Mouse (Mus musculus): ENCODE results near the gene Dennd4a. TPM values are rescaled to one million over a fixed set of nuclear protein-coding genes. Genes with fewer than 3 reads are reported as not detected.

Gene Dennd4a
- polyA plus RNA-seq, 1 experiment from 2014 or later = 8.4 TPM

DNA sequence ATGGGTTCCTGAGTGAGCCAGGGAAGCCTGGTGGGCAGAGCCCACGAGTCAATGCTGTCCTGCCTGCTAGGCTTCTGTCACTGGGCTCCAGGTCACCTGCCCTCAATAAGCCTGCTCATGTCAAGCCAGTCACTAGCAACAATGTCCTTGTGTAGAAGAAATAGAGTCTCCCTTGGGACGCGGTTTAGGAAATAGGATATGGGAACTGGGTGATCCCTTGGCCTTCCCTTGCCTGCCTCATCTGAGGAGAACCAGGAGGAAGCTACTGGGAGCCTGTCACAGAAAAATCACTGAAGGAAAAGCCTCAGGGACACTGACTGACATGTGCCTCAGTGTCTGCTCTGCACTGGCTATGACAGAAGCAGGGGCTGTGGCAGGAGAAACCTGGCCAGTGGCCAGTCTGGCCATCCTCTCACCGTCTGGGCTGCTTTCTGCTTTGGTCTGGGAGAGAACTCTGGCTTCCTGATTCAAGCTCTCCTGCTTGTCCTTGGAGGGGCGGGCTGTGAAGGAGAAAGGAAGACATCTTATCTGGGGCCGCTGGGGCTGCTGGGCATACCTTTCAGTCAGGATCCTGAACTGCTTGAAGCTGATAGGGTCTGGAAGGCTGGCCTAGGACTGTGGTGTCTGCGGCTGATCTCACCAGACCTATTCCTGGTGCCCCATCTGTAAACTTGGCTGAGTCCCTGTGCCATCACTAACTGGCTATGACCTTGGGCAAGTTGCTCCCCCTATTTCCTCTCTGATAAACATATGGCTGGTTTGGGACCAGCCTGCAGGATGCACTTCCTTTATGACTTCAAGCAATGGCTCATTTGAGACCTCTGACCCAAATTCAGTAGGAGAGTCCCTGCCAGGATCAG lies 120.8 kb downstream of the Dennd4a start:
- peak; percentile 41; the same call in 1 of the 2 replicates for ATAC-seq (replicated peaks; ENCODE audit: insufficient number of reproducible peaks, low FRiP score, low TSS enrichment)
- peaks cover 27% of the 10 kb centered on the region for H3K4me1 ChIP-seq (ENCODE audit: control insufficient read depth, insufficient read depth, low read length)
- peak overlapping the region; percentile 60; the same call in 1 of the 2 replicates for H3K27ac ChIP-seq (ENCODE audit: low read depth, low read length)
- no peak overlapping the region for H3K4me2 ChIP-seq
- H3K36me3 ChIP-seq (ENCODE audit: control insufficient read depth, insufficient read depth, low read length) = no peaks in the 10 kb centered on the region
- H3K27me3 ChIP-seq (ENCODE audit: control insufficient read depth, insufficient read depth, low read length) = no peaks in the 10 kb centered on the region
- 35% methylated on average over 7 of the region's 7 CpGs for WGBS (ENCODE audit: insufficient replicate concordance)
- H3K9me3 ChIP-seq (replicated peaks; ENCODE audit: control insufficient read depth, low read length) = no peaks in the 10 kb centered on the region
- H3K9ac ChIP-seq (ENCODE audit: low read depth, low read length) = no peak overlapping the region
- H3K4me3 ChIP-seq (ENCODE audit: low read depth, low read length) = no peak overlapping the region

DNA sequence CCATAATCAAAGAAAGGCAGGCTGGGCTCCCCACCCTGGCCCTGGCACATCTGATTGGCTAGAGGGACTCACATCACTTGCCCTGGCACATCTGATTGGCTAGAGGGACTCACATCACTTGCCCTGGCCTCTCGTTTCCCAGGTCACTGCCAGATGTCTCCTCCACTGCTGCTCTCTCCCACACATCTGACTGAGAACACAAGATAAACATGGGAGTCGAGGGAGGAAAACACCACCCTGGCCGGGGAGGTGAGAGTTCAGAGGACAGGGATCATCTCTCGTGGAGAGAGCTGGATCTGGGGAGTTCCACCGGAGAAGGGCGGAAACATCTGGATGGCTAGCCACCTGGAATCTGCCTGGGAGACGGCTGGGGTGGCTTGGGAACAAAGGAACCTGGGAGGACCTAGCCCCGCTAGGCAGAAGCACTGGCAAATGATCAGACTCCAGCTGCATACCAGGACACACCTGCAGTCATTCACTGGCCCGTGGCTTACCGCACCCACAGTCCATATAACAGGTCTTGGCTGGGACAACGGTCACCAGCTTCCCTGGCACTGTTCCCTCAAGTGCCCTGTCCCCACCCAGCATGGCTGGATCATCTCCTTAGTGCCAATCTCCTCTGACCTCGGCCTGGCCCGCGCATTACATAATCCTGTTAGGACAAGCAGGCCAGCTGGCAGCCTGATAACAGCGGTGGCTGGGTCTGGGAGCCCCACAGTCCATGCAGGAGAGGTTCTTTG lies 123.0 kb downstream of the Dennd4a start:
- 39% methylated on average over 15 of the region's 15 CpGs for WGBS (ENCODE audit: insufficient replicate concordance)
- no peak overlapping the region for H3K27ac ChIP-seq (ENCODE audit: low read depth, low read length)
- no peaks in the 10 kb centered on the region for H3K9me3 ChIP-seq (replicated peaks; ENCODE audit: control insufficient read depth, low read length)
- no peak; the same call in 1 of the 2 replicates for ATAC-seq (replicated peaks; ENCODE audit: insufficient number of reproducible peaks, low FRiP score, low TSS enrichment)
- H3K36me3 ChIP-seq (ENCODE audit: control insufficient read depth, insufficient read depth, low read length) = no peaks in the 10 kb centered on the region
- H3K27me3 ChIP-seq (ENCODE audit: control insufficient read depth, insufficient read depth, low read length) = no peaks in the 10 kb centered on the region
- peaks cover 31% of the 10 kb centered on the region for H3K4me1 ChIP-seq (ENCODE audit: control insufficient read depth, insufficient read depth, low read length)
- no peak overlapping the region for H3K9ac ChIP-seq (ENCODE audit: low read depth, low read length)
- no peak overlapping the region for H3K4me3 ChIP-seq (ENCODE audit: low read depth, low read length)
- H3K4me2 ChIP-seq = peak overlapping the region; percentile 14

DNA sequence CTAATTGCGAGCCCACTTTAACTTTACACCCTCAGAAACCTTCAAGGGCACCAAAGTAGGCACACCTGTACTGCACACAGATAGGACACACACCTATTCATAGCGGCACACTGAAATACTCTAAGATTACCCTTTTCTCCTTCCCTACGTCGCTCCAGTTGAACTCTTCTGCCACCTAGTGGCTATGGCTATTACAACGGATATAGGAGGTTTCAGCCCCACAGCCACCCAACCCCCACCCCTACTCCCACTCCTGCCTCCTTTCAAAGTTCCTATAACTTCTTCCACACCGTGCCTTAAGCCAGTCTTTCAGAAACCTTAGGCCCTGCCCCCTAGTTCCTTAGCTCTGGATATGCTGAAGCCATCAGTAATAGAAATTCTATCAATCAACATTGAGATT lies 125.4 kb downstream of the Dennd4a start:
- 6% methylated on average over 6 of the region's 6 CpGs for WGBS (ENCODE audit: insufficient replicate concordance)
- ATAC-seq (replicated peaks; ENCODE audit: insufficient number of reproducible peaks, low FRiP score, low TSS enrichment) = no peak
- H3K4me1 ChIP-seq (ENCODE audit: control insufficient read depth, insufficient read depth, low read length) = peaks cover 35% of the 10 kb centered on the region
- no peak overlapping the region for H3K27ac ChIP-seq (ENCODE audit: low read depth, low read length)
- H3K9ac ChIP-seq (ENCODE audit: low read depth, low read length) = no peak overlapping the region
- no peak overlapping the region for H3K4me2 ChIP-seq
- H3K4me3 ChIP-seq (ENCODE audit: low read depth, low read length) = no peak overlapping the region
- H3K36me3 ChIP-seq (ENCODE audit: control insufficient read depth, insufficient read depth, low read length) = no peaks in the 10 kb centered on the region
- H3K27me3 ChIP-seq (ENCODE audit: control insufficient read depth, insufficient read depth, low read length) = 0 out of 2 replicates have a peak, but pooled peaks cover under 1% of the 10 kb centered on the region
- H3K9me3 ChIP-seq (replicated peaks; ENCODE audit: control insufficient read depth, low read length) = no peaks in the 10 kb centered on the region

DNA sequence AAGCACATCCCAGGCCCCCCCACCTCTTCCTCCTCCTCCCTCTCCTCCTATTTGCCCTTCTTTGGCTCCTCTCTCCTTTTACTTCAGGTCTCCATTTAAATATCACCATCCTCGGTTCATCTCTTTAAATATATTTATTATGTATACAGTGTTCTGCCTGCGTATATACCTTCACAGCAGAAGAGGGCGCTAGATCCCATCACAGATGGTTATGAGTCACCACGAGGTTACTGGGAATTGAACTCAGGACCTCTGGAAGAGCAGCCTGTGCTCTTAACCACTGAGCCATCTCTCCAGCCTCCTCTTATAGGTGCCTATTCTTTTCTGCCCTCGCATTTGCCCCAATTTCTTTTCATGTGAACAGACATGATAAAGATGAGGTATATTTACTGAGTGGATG lies 126.4 kb downstream of the Dennd4a start:
- no peak overlapping the region for H3K4me3 ChIP-seq (ENCODE audit: low read depth, low read length)

DNA sequence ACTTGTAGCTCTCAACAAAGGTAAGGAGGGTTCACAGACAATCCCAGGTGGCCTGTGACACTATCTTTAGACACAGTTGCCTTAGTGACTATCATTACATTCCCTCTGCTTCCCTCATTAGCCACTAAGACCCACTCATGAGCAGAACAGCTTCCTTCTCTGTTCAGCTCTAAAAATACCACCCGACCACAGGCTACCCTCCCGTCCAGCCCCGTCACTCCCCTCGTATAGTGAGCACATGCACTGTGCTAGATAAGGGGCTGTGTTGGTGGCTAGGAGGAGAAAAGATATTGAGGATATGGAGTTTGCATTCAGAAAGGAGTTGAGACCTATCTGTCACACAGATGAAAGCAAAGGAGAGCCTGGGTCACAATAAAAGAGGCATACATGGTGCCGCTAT lies 127.4 kb downstream of the Dennd4a start:
- WGBS (ENCODE audit: insufficient replicate concordance) = 25% methylated on average over 5 of the region's 5 CpGs
- ATAC-seq (replicated peaks; ENCODE audit: insufficient number of reproducible peaks, low FRiP score, low TSS enrichment) = no peak
- H3K9ac ChIP-seq (ENCODE audit: low read depth, low read length) = no peak overlapping the region
- peaks cover 28% of the 10 kb centered on the region for H3K4me1 ChIP-seq (ENCODE audit: control insufficient read depth, insufficient read depth, low read length)
- H3K9me3 ChIP-seq (replicated peaks; ENCODE audit: control insufficient read depth, low read length) = no peaks in the 10 kb centered on the region
- H3K4me2 ChIP-seq = no peak overlapping the region
- no peak overlapping the region for H3K4me3 ChIP-seq (ENCODE audit: low read depth, low read length)
- H3K36me3 ChIP-seq (ENCODE audit: control insufficient read depth, insufficient read depth, low read length) = no peaks in the 10 kb centered on the region
- H3K27me3 ChIP-seq (ENCODE audit: control insufficient read depth, insufficient read depth, low read length) = 0 out of 2 replicates have a peak, but pooled peaks cover 3% of the 10 kb centered on the region
- no peak overlapping the region for H3K27ac ChIP-seq (ENCODE audit: low read depth, low read length)

More for the DNA sequence above, 126.4 kb downstream of the Dennd4a start:
- Histone ChIP-seq H3K4me1 (ENCODE audit: control insufficient read depth, insufficient read depth, low read length) (peaks cover 28% of the 10 kb centered on the region), H3K4me2 (no peak overlapping the region), H3K27ac (ENCODE audit: low read depth, low read length) (no peak overlapping the region), H3K9ac (ENCODE audit: low read depth, low read length) (no peak overlapping the region), H3K36me3 (ENCODE audit: control insufficient read depth, insufficient read depth, low read length) (no peaks in the 10 kb centered on the region), H3K9me3 (replicated peaks; ENCODE audit: control insufficient read depth, low read length) (no peaks in the 10 kb centered on the region), H3K27me3 (ENCODE audit: control insufficient read depth, insufficient read depth, low read length) (0 out of 2 replicates have a peak, but pooled peaks cover 3% of the 10 kb centered on the region)
- ATAC-seq (replicated peaks; ENCODE audit: insufficient number of reproducible peaks, low FRiP score, low TSS enrichment) = no peak
- 58% methylated on average over 5 of the region's 5 CpGs for WGBS (ENCODE audit: insufficient replicate concordance)

DNA sequence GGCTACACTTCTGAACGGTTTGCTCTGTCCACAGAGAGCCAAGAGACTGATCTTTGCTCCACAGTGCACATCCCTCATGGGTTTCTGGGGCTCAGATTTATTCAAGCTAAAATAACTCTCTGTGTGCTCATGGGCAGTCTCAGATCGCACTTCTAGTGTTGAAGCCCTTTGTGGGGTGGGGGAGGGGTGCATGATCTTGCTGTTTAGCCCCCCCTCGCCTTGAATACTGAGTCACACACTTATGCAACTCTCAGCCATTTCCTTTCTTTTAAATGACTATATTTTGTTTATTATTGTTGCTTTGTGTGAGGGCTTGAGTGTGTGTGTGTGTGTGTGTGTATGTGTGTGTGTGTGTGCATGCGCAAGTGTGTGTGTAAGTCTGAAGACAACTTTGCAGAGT lies 128.1 kb downstream of the Dennd4a start:
- H3K36me3 ChIP-seq (ENCODE audit: control insufficient read depth, insufficient read depth, low read length) = no peaks in the 10 kb centered on the region
- H3K4me3 ChIP-seq (ENCODE audit: low read depth, low read length) = no peak overlapping the region
- no peak overlapping the region for H3K27ac ChIP-seq (ENCODE audit: low read depth, low read length)
- peaks cover 22% of the 10 kb centered on the region for H3K4me1 ChIP-seq (ENCODE audit: control insufficient read depth, insufficient read depth, low read length)
- 55% methylated on average over 4 of the region's 4 CpGs for WGBS (ENCODE audit: insufficient replicate concordance)
- no peak for ATAC-seq (replicated peaks; ENCODE audit: insufficient number of reproducible peaks, low FRiP score, low TSS enrichment)
- H3K9me3 ChIP-seq (replicated peaks; ENCODE audit: control insufficient read depth, low read length) = no peaks in the 10 kb centered on the region
- no peak overlapping the region for H3K9ac ChIP-seq (ENCODE audit: low read depth, low read length)
- H3K4me2 ChIP-seq = no peak overlapping the region
- 0 out of 2 replicates have a peak, but pooled peaks cover 3% of the 10 kb centered on the region for H3K27me3 ChIP-seq (ENCODE audit: control insufficient read depth, insufficient read depth, low read length)

DNA sequence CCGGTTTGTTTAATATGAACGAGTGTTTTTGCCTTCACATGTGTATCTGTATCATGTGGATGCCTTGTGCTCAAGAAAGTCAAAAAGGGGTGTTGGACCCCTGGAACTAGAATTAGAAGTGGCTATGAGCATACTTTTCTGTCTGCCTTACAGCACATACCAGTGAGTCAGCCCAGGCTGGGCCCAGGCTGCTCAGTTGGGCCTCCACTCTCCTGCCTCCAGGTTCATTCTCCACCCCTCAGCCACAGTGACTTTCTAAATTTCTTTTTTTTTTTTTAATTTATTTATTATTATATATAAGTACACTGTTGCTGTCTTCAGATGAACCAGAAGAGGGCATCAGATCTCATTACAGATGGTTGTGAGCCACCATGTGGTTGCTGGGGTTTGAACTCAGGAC lies 128.7 kb downstream of the Dennd4a start:
- Histone ChIP-seq H3K9ac (ENCODE audit: low read depth, low read length) (no peak overlapping the region), H3K36me3 (ENCODE audit: control insufficient read depth, insufficient read depth, low read length) (no peaks in the 10 kb centered on the region), H3K4me3 (ENCODE audit: low read depth, low read length) (no peak overlapping the region), H3K9me3 (replicated peaks; ENCODE audit: control insufficient read depth, low read length) (no peaks in the 10 kb centered on the region), H3K27ac (ENCODE audit: low read depth, low read length) (no peak overlapping the region), H3K4me1 (ENCODE audit: control insufficient read depth, insufficient read depth, low read length) (peaks cover 17% of the 10 kb centered on the region), H3K4me2 (no peak overlapping the region), H3K27me3 (ENCODE audit: control insufficient read depth, insufficient read depth, low read length) (peaks cover 6% of the 10 kb centered on the region; the same call in 1 of the 2 replicates)
- ATAC-seq (replicated peaks; ENCODE audit: insufficient number of reproducible peaks, low FRiP score, low TSS enrichment) = no peak
- WGBS (ENCODE audit: insufficient replicate concordance) = 86% methylated on average over 2 of the region's 2 CpGs

DNA sequence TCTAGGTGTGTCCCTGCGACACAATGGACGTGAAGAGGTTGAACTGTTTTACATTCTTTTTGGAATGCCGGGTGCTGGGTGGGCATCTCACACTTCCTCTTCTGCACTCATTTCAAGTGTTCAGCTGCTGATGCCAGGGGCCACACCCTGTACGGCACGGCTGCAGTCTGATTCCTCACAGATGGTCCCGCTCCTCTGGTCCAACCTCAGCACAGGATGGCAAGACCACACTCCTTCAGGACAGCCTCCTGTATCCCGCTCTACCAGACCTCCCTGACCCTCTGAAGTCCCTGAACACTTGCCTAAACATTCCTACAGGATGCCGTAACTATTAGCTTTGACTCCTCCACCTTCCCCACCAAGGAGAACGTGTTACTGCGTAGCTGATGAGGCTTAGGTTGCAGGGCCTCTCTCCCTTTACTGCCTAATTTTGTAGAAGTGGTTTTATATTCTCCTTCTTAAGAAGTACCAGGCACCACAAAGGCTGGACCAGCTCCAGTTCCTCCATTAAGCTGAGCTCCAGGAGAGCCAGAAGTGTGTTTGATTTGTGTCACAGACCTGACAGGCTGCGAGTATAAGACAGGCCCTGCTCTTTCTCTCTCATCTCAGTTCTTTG lies 129.7 kb downstream of the Dennd4a start:
- H3K27ac ChIP-seq (ENCODE audit: low read depth, low read length) = 0 out of 2 replicates have a peak overlapping the region, but pooled peaks have one; percentile 24
- WGBS (ENCODE audit: insufficient replicate concordance) = 61% methylated on average over 11 of the region's 11 CpGs
- ATAC-seq (replicated peaks; ENCODE audit: insufficient number of reproducible peaks, low FRiP score, low TSS enrichment) = no peak

More for the DNA sequence above, 129.7 kb downstream of the Dennd4a start:
- Histone ChIP-seq H3K4me3 (ENCODE audit: low read depth, low read length) (no peak overlapping the region), H3K27me3 (ENCODE audit: control insufficient read depth, insufficient read depth, low read length) (peaks cover 6% of the 10 kb centered on the region; the same call in 1 of the 2 replicates), H3K36me3 (ENCODE audit: control insufficient read depth, insufficient read depth, low read length) (no peaks in the 10 kb centered on the region), H3K4me1 (ENCODE audit: control insufficient read depth, insufficient read depth, low read length) (peaks cover 17% of the 10 kb centered on the region), H3K9me3 (replicated peaks; ENCODE audit: control insufficient read depth, low read length) (no peaks in the 10 kb centered on the region), H3K9ac (ENCODE audit: low read depth, low read length) (no peak overlapping the region), H3K4me2 (no peak overlapping the region)

Measured in heart, embryonic 11.5 days (tissue).